Mouse (Mus musculus): ENCODE measurements around the gene Tbk1.
A peak's percentile ranks its signal among the peaks of the same experiment; 100 is the strongest.

The Tbk1 gene

GRCm38 (mm10) chr10:121586675-121587370 is at the start of gene Tbk1:
TSS of gene Tbk1 (minus strand) at chr10:121586787.
- peak; percentile 88 for DNase-seq (ENCODE audit: low read depth, low spot score)

- DNase-seq (ENCODE audit: low read depth, low spot score): no peak
These were observed 49.7 kb upstream of the Tbk1 start for GRCm38 (mm10) chr10:121636276-121636675.

DNA sequence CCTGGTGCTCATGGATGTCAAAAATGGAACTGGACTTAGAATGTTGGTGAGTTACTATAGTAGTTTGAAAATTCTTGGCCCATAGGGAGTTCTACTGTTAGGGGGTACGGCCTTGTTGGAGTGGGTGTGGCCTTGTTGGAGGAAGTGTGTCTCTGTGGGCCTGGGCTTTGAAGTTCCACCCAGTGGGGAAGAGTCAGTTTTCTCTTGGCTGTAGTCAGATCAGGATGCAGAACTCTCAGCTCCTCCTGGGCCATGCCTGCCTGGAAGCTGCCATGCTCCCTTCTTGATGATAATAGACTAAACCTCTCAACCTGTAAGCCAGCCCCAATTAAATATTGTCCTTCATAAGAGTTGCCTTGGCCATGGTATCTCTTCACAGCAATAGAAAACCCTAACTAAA is 47.6 kb upstream of the Tbk1 start:
- no peak for DNase-seq (ENCODE audit: low read depth, low spot score)

DNA sequence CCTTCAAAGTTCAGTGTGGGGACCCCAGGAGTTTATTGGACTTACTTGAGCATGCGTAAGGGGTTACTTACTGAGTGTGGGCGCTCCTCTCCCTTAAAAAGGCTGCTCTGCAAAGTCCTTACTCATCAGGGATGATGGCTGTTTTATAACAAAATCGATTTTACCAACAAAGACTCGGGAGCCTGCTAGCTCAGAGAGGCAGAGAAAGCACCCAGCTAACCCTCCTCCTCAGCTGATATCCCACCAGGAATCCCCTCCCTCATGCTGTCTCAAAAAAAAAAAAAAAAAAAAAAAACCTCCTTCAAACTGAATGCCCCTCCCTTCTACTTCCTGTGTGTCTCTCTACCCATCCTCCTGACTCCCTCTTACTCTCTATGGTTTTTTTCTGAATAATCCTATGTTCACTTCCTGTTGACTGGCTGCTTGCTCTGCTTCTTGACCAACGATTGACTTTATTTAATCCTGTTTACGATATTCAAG is 42.0 kb upstream of the Tbk1 start:
- no peak for DNase-seq (ENCODE audit: low read depth, low spot score)

GRCm38 (mm10) chr10:121627216-121627852 is 40.7 kb upstream of the Tbk1 start:
- no peak for DNase-seq (ENCODE audit: low read depth, low spot score)

- peak; percentile 97 for DNase-seq (ENCODE audit: low read depth, low spot score)
These were observed 39.7 kb upstream of the Tbk1 start, which contains the start of gene Xpot for GRCm38 (mm10) chr10:121626186-121626882. TSS of gene Xpot (minus strand) at chr10:121626332.

GRCm38 (mm10) chr10:121625407-121626185 is 39.0 kb upstream of the Tbk1 start:
- peak; percentile 28 for DNase-seq (ENCODE audit: low read depth, low spot score)

DNA sequence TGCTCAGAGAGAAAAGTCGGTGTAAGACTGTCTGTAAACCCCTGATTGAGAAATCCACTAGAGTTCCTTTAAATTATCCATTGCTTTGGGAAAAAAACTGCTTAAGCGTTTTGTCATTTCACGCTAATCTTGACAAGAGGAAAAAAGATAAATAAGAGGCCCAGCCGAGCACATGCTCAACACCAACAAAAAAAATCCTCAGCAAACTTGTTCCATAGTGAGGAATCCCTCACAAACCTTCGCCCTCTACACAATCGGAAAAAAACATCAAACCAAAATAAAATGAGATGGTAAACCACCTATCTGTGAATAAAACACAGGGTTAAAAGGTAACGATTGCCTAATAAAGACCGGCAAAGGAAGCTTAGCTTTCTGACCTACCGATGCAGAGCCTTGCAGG is 38.4 kb upstream of the Tbk1 start:
- no peak for DNase-seq (ENCODE audit: low read depth, low spot score)

DNA sequence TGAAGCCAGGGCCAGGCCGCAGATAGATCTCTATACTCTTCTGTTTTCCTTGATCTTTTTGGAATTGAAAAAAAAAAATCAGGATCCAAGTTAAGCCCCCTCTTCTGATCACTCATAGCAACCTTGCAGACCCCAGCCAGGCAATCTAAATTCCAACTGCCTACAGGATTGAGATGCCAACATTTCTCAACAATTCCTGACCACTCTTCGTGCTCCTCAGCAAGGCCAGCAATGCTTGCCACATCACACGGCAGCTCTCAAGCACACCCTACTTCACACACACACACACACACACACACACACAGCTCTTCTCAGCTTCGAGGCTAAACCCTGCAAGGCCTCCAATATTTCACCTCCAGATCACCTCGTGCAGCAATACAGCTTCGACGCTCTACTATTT is 37.1 kb upstream of the Tbk1 start:
- DNase-seq (ENCODE audit: low read depth, low spot score): no peak

- DNase-seq (ENCODE audit: low read depth, low spot score): no peak
These were observed 35.8 kb upstream of the Tbk1 start for GRCm38 (mm10) chr10:121622431-121622830.

GRCm38 (mm10) chr10:121615935-121616334 is 29.3 kb upstream of the Tbk1 start:
- DNase-seq (ENCODE audit: low read depth, low spot score): no peak

DNA sequence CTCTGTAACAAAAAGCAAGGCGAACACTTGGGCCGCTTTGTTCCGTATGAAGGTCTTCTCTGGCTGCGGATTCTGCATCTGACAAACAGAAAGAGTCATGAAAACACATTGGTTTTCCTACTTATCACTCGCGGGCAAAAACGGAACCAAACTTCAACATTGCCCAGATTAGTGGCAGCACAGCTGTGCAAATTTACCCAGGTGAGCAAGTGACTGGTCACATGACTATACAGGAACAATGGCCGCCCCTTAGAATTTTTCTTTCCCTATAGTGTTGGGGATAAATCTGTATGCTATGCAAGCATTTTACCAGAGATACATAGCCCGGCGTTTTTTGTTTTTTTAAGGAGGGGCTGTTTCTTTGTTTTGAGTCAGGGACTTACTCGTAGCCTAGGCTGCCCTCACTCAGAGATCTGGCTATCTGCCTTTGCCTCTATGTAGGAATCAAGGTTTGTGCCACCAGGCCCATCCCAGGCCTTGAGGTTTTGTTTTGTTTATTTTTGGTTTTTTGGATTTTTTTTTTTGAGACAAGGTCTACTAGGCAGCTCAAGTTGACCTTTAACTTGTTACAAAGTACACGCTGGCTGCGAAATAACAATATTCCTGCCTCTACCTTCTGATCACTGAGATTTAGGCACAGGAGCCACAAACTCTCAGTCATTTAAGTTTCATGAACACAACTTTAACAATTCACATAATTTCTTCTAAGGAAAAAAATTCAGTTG is 28.7 kb upstream of the Tbk1 start:
- no peak for DNase-seq (ENCODE audit: low read depth, low spot score)

DNA sequence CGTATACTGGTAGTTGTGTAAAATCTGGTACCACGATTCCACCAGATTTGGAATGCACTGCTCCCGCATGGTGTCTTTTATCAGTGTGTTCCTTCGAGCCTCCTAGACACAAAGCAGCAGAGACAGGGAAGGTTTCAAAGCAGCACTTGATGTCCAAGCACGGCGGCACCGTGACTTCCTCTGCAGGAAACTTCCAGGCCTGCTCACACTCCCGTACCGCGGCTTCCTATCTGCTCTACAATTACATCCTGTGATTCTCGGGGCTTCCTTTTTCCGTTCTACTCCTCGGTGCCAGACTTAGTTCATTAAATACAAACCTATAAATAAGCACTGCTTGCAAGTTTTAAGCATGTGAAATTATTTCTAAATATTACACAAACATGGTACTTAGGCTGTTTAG is 27.0 kb upstream of the Tbk1 start:
- DNase-seq (ENCODE audit: low read depth, low spot score): no peak

DNA sequence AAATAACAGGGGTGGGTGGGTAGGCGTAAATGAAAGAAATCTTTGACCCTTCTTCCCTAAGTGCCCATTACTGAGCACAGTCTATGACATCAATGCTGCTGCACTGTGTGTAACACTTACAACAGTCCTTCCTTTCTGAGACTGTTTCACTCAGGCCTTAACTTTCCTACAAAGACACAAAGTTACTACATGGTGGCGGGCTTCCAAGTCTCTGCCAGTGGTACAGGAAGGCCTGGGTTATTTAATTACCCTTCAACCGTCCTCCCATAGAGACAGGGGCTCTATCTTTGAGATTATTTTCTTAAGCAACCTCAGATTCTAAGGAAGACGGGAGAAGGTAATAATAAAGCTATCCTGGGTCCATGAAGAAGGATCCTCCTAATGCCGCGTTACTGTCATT is 25.9 kb upstream of the Tbk1 start:
- DNase-seq (ENCODE audit: low read depth, low spot score): no peak

- DNase-seq (ENCODE audit: low read depth, low spot score): no peak
These were observed 25.0 kb upstream of the Tbk1 start for GRCm38 (mm10) chr10:121611587-121611986.

DNA sequence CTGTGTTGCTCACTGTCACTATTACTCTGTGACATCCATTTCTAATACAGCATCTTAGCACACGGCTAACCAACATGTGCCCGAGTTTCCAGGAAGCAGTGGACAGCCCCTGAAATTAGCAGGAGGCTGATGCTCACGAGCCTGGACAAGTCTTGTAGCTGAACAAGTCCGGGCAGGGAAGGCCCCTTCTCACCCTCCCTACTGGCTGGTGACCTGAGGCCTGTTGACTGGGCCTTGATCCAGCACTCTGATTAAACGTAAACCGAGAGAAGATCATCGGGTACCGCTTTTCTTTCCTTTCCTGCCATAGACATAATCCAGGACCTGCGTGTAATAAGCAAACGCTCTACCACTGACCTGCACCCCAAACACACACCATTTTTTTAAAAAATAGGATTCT is 21.6 kb upstream of the Tbk1 start:
- DNase-seq (ENCODE audit: low read depth, low spot score): no peak

GRCm38 (mm10) chr10:121604632-121605344 is 18.2 kb upstream of the Tbk1 start:
- DNase-seq (ENCODE audit: low read depth, low spot score): no peak

DNA sequence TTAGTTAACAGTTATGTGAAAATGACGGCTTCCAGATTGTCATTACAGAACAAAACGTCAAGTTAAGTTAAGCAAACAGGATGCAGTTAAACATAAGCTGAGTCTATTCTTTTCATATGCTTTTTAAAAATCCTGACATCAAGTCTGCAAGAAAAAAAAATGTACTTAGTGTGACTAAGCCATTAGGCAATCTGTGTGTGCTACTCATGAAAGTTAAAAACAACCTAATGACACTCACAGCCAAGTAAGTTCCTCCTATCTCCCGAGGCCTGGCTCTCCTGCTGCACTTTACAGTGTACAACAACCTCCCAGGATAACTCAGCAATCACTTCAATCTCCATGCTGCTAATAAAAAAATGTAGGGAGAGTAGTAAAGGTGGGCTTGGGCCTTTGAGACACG is 17.0 kb upstream of the Tbk1 start:
- DNase-seq (ENCODE audit: low read depth, low spot score): no peak

GRCm38 (mm10) chr10:121601272-121601671 is 14.7 kb upstream of the Tbk1 start:
- no peak for DNase-seq (ENCODE audit: low read depth, low spot score)

DNA sequence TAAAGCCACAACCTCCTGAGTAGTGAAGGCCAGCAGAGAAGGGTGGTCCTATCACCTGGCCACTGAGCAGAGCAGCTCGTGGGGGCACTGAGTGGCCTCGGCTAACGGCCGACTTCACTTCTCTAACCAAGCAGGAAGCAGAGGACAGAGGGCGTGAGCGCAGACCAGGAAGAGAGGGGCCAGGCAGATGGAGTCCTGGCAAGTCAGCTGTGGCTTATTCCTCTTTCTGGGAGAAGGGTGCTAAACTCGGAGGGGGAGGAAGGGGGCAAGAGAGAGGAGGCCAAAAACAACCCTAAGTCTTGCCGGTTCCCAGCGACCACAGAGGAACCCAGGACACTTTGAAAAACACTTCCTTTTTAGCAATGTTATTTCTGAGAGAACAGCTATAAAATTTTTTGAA is 10.0 kb upstream of the Tbk1 start:
- DNase-seq (ENCODE audit: low read depth, low spot score): no peak

GRCm38 (mm10) chr10:121591106-121591505 is 4.5 kb upstream of the Tbk1 start:
- no peak for DNase-seq (ENCODE audit: low read depth, low spot score)
